Mouse (Mus musculus): ENCODE measurements around the gene Gm49361.
"Not testable (repeated sequence)": the region's sequence is repeated elsewhere in the genome, so short reads cannot be mapped to it uniquely, and the experiment has no call there.

Gm49361 gene

DNA sequence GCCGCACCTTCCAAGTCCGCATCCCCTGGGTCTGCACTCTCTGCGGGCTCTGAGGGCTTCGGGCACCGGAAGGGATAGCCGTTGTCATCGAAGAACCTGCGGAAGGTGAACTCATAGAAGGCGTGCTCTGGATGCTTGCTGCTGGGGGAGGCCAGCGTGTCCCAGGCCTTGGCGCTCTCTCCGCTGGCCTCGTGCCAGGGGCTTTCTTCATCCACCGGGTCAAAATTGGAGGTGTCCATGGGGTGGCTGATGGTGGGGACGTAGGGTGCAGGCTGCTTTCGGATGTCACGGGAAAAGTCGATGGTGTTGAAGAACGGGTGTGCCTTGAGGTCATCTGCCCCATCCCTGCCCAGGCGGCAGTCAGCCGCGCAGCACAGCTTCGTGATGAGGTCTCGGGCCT lies 54.6 kb downstream of the Gm49361 start:
- no peak for DNase-seq (ENCODE audit: low read depth, low spot score)

- DNase-seq (ENCODE audit: low read depth, low spot score), result no peak
These were observed 55.2 kb downstream of the Gm49361 start for GRCm38 (mm10) chr14:57690681-57691080.

DNA sequence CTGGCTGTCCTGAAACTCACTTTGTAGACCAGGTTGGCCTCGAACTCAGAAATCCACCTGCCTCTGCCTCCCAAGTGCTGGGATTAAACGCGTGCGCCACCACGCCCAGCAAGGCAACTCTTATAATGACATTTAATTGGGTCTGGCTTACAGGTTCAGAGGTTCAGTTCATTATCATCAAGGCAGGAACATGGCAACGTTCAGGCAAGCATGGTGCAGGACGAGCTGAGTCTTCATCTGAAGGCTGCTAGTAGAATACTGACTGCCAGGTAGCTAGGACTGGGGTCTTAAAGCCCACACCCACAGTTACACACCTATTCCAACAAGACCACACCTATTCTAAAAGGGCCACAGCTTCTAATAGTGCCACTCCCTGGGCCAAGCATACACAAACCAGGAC lies 57.8 kb downstream of the Gm49361 start:
- DNase-seq (ENCODE audit: low read depth, low spot score), result not testable (repeated sequence)

DNA sequence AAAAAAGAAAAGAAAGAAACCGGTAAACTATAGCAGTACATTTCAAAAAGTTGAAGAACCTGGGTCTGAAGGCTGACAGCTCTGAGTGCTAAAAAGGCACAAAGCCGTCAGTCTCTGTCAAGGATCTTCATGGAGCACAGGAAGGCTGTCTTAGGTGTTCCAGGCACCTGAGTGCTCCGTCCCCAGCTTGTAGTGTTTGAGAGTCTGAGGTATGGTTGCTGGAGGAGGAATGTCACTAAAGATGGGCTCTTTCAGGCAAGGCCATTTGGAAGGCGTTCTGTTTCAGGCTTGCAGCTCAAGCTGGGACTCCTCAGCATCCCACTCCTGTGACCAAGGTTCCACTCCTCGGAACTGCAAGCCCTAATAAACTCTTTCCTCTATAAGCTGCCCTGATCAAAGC lies 58.5 kb downstream of the Gm49361 start:
- DNase-seq (ENCODE audit: low read depth, low spot score), result no peak

GRCm38 (mm10) chr14:57686647-57687046 lies 59.3 kb downstream of the Gm49361 start:
- no peak for DNase-seq (ENCODE audit: low read depth, low spot score)

DNA sequence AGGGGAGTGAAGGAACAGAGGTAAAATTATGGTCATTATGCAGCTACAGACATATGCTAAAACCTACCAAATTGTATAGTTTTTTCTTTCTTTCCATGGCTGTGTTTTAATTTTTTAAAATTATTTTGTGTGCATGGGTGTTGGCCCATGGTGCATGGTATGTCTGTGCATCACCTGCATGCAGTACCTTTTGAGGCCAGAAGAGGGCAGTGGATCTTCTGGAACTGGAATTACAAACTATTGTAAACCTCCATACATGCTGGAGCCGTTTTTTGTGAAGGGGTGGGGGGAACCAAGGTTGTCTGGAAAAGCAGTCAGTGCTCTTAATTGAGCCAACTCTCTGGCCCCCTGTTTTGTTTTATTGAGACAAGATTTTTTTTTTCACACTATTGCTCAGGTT lies 61.3 kb downstream of the Gm49361 start:
- no peak for DNase-seq (ENCODE audit: low read depth, low spot score)

DNA sequence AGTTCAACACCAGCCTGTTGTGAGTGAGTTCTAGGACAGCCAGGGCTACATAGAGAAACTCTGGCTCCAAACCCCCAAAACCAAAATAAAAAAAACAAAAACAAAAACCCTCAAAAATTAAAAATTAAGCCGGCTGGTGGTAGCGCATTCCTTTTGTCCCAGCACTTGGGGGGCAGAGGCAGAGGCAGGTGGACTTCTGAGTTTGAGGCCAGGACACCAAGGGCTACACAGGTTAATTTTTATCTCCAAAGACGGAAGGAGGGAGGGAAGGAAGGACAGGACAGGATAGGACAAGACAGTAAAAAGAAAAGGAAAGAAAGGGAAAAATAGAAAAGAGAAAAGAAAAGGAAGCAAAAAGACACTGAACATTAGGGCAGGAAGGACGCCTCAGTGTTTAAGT lies 63.2 kb downstream of the Gm49361 start:
- no peak for DNase-seq (ENCODE audit: low read depth, low spot score)

DNA sequence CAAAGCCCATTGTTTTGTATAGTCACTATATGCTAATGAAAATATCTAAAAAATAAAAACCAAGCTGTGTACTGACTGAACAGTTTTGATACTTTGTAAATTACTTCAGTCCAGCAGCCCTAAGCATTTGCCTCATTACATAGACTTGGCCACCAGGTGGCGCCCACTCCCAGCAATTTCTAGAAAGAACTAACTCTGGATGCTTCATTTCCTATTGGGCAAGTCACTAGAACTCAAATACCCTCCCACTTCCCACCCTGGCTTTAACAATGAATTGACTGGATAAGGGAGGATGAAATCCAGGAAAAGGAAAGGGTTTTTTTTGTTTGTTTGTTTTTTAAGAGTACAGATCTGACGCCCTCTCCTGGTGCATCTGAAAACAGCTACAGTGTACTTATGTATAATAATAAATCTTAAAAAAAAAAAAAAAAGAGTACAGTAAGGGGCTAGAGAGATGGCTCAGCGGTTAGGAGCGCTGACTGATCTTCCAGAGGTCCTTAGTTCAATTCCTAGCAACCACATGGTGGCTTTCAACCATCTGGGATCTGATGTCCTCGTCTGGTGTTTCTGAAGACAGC lies 65.9 kb downstream of the Gm49361 start:
- DNase-seq (ENCODE audit: low read depth, low spot score), result peak; percentile 69

DNA sequence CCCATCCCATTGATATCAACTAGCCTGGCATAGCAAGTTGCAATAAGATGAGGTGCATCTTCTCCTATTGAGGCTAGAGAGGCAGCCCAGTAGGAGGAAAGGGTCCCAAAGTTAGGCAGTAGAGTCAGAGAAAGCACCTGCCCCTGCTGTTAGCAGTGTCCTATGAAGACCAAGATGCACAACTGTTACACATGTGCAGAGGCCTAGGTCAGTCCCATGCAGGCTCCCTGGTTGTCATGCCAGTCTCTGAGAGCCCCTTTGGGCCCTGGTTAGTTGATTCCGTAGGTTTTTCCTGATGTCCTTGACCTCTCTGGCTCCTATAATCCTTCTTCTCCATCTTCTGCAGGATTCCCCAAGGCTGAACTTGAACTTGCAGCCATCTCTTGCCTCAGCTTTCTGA lies 66.4 kb downstream of the Gm49361 start:
- DNase-seq (ENCODE audit: low read depth, low spot score), result no peak

- no peak for DNase-seq (ENCODE audit: low read depth, low spot score)
These were observed 70.4 kb downstream of the Gm49361 start for GRCm38 (mm10) chr14:57675481-57675880.

DNA sequence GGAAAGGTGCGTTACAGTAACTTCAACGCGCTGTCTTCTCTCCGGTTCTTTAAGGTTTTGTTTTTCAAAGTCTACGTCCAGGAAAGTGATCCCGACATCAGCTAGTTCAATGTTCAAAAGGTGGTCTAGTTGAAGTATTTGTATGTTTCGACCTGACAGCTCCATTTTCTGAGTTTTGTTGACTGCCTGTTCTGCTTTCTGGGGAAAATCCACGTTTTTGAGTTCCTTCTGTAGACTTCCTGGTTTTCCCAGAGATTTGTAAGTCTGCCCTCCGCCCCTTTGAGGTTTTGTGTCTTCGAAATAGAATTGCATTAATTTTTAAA lies 80.3 kb downstream of the Gm49361 start:
- DNase-seq (ENCODE audit: low read depth, low spot score), result no peak

GRCm38 (mm10) chr14:57664822-57665627 lies 80.9 kb downstream of the Gm49361 start, which contains the start of gene Xpo4:
Xpo4 (minus strand) TSS chr14:57665430.
- DNase-seq (ENCODE audit: low read depth, low spot score), result peak; percentile 67

DNA sequence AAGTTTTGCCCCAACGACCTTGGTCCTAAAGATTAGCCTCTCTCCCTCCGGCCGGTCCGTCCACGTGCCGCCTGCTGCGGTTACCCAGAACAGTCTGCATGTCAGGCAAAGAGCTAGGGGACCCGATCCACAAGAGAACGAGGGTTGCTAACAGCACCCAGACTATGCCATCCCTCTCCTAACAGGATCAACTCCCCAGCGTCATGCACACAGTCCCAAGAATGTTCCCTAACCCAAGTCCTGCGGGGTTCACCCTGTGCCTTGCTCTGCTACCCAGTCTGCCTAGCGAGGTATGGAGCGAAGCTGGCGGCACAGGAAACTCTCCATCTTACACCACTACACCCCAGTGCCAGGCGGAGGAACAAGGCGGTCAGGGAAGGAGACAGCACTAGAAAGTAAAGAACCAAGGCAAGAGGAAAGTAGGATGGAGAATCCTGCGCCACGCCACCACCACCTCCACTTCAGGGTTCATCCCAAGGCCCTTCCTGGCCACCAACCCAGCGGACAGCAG lies 81.5 kb downstream of the Gm49361 start:
- DNase-seq (ENCODE audit: low read depth, low spot score), result no peak

- DNase-seq (ENCODE audit: low read depth, low spot score), result no peak
These were observed 82.3 kb downstream of the Gm49361 start for GRCm38 (mm10) chr14:57663630-57664029.

GRCm38 (mm10) chr14:57658301-57658700 lies 87.6 kb downstream of the Gm49361 start:
- DNase-seq (ENCODE audit: low read depth, low spot score), result no peak

DNA sequence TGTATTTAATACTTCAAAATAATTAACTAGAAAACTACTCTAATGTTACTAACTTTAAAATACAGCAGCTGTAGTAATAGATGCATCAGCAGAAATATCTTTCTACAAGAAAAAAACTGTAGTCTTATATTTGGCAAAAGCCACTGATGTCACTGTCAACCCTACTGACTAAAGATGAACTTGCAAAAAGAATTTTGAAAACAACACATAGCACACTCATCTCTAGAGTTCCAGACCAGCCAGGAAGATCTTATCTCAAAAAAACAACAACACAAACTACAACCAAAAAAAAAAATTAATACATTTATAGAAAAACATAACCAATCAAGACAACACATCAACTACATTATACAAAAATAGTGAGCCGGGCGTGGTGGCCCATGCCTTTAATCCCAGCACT lies 88.4 kb downstream of the Gm49361 start:
- DNase-seq (ENCODE audit: low read depth, low spot score), result no peak

DNA sequence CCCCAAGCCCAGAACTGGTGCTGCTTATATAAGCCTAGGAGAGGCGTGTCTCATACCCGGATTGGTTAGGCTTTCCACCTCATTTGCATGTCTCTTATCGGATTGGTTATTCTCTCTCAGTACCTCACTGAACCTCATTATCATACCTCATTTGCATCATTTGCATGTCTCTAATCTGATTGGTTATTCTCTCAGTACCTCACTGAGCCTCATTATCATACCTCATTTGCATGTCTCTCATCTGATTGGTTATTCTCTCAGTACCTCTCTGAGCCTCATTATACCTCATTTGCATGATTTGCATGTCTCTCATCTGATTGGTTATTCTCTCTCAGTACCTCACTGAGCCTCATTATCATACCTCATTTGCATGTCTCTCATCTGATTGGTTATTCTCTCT lies 89.4 kb downstream of the Gm49361 start:
- not testable (repeated sequence) for DNase-seq (ENCODE audit: low read depth, low spot score)

GRCm38 (mm10) chr14:57649501-57649900 lies 96.4 kb downstream of the Gm49361 start:
- DNase-seq (ENCODE audit: low read depth, low spot score), result no peak

DNA sequence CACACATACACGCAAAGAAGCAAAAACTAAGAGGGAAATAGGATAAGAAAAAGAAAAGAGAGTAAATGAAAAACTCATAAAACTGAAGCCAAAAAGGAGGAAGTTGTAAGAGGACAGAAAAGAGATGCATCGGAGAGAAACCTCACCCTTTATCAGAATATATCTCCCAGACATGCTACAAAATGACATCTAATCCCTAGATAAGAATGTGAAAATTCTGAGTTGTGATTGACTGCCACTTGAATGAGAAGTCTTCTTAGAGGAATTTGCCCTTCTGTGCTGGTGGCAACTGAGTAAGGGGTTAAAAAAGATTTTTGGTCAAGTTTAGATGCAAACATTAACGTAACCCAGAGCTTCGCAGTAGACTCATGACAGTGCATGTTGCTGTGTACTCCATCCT lies 99.7 kb downstream of the Gm49361 start:
- DNase-seq (ENCODE audit: low read depth, low spot score), result no peak

- peak; percentile 13 for DNase-seq (ENCODE audit: low read depth, low spot score)
These were observed 106.8 kb downstream of the Gm49361 start for GRCm38 (mm10) chr14:57639153-57639552.

- no peak for DNase-seq (ENCODE audit: low read depth, low spot score)
These were observed 111.8 kb downstream of the Gm49361 start for GRCm38 (mm10) chr14:57634141-57634540.

GRCm38 (mm10) chr14:57629595-57629994 lies 116.3 kb downstream of the Gm49361 start:
- no peak for DNase-seq (ENCODE audit: low read depth, low spot score)

GRCm38 (mm10) chr14:57622934-57623333 lies 123.0 kb downstream of the Gm49361 start:
- DNase-seq (ENCODE audit: low read depth, low spot score), result no peak

All from skeletal muscle tissue, adult 2 months (tissue).